Mouse (Mus musculus): Measurements from ENCODE around the gene Camk2g.

Gene Camk2g

GRCm38 (mm10) chr14:20806116-20806840 lies 12.4 kb upstream of the Camk2g start:
- DNase-seq (ENCODE audit: low spot score in 2 of 2) = no peak

GRCm38 (mm10) chr14:20804964-20805672 lies 11.2 kb upstream of the Camk2g start:
- peak in 1 of 2 experiments; percentile 72 for DNase-seq (ENCODE audit: low spot score in 2 of 2)

- no peak for DNase-seq (ENCODE audit: low spot score in 2 of 2)
Measured at GRCm38 (mm10) chr14:20804481-20804880, 10.6 kb upstream of the Camk2g start.

GRCm38 (mm10) chr14:20803606-20803938 lies 9.7 kb upstream of the Camk2g start:
- peak; percentile 81 to 84 for DNase-seq (ENCODE audit: low spot score in 2 of 2)

- DNase-seq (ENCODE audit: low spot score in 2 of 2) = no peak
Measured at GRCm38 (mm10) chr14:20802926-20803605, 9.2 kb upstream of the Camk2g start.

- DNase-seq (ENCODE audit: low spot score in 2 of 2) = peak; percentile 90 to 93
Measured at GRCm38 (mm10) chr14:20798761-20799160, 4.9 kb upstream of the Camk2g start.

- no peak for DNase-seq (ENCODE audit: low spot score in 2 of 2)
Measured at GRCm38 (mm10) chr14:20798300-20798699, 4.4 kb upstream of the Camk2g start.

- no peak for DNase-seq (ENCODE audit: low spot score in 2 of 2)
Measured at GRCm38 (mm10) chr14:20796643-20797042, 2.8 kb upstream of the Camk2g start.

- no peak for DNase-seq (ENCODE audit: low spot score in 2 of 2)
Measured at GRCm38 (mm10) chr14:20796170-20796569, 2.3 kb upstream of the Camk2g start.

GRCm38 (mm10) chr14:20795423-20796152 lies 1.7 kb upstream of the Camk2g start:
- no peak for DNase-seq (ENCODE audit: low spot score in 2 of 2)

GRCm38 (mm10) chr14:20794589-20794988 lies 701 bp upstream of the Camk2g start:
- DNase-seq (ENCODE audit: low spot score in 2 of 2) = no peak

- DNase-seq (ENCODE audit: low spot score in 2 of 2) = no peak
Measured at GRCm38 (mm10) chr14:20792922-20793757, 748 bp downstream of the Camk2g start.

GRCm38 (mm10) chr14:20792243-20792921 lies 1.5 kb downstream of the Camk2g start:
- DNase-seq (ENCODE audit: low spot score in 2 of 2) = peak in 1 of 2 experiments; percentile 63

- DNase-seq (ENCODE audit: low spot score in 2 of 2) = peak; percentile 45 to 50
Measured at GRCm38 (mm10) chr14:20791511-20792242, 2.2 kb downstream of the Camk2g start.

GRCm38 (mm10) chr14:20790996-20791395 lies 2.9 kb downstream of the Camk2g start:
- DNase-seq (ENCODE audit: low spot score in 2 of 2) = peak; percentile 44 to 51

- DNase-seq (ENCODE audit: low spot score in 2 of 2) = no peak
Measured at GRCm38 (mm10) chr14:20790445-20790844, 3.4 kb downstream of the Camk2g start.

GRCm38 (mm10) chr14:20789593-20789992 lies 4.3 kb downstream of the Camk2g start:
- DNase-seq (ENCODE audit: low spot score in 2 of 2) = no peak

- no peak for DNase-seq (ENCODE audit: low spot score in 2 of 2)
Measured at GRCm38 (mm10) chr14:20788151-20788550, 5.7 kb downstream of the Camk2g start.

GRCm38 (mm10) chr14:20786611-20787015 lies 7.3 kb downstream of the Camk2g start:
- no peak for DNase-seq (ENCODE audit: low spot score in 2 of 2)

GRCm38 (mm10) chr14:20786020-20786419 lies 7.9 kb downstream of the Camk2g start:
- no peak for DNase-seq (ENCODE audit: low spot score in 2 of 2)

Data from right cerebral cortex, adult 2 months (tissue).